Mouse (Mus musculus): Measurements from ENCODE around the gene Zfp654.
"Not testable (repeated sequence)": the region's sequence is repeated elsewhere in the genome, so short reads cannot be mapped to it uniquely, and the experiment has no call there.

Zfp654 gene

GRCm38 (mm10) chr16:64851563-64852362, at the start of gene Zfp654, which contains the start of gene Cggbp1:
Gene Zfp654 (minus strand): TSS chr16:64851652.
Gene Cggbp1 (plus strand): TSS chr16:64851996.
- DNase-seq (ENCODE audit: low spot score), result peak; percentile 100

- no peak for DNase-seq (ENCODE audit: low spot score)
Observed at GRCm38 (mm10) chr16:64899084-64899483, 47.6 kb upstream of the Zfp654 start.

GRCm38 (mm10) chr16:64889496-64889895, 38.0 kb upstream of the Zfp654 start:
- no peak for DNase-seq (ENCODE audit: low spot score)

- DNase-seq (ENCODE audit: low spot score), result no peak
Observed at GRCm38 (mm10) chr16:64885547-64885946, 34.1 kb upstream of the Zfp654 start.

GRCm38 (mm10) chr16:64885142-64885541, 33.7 kb upstream of the Zfp654 start:
- DNase-seq (ENCODE audit: low spot score), result no peak

- peak; percentile 46 for DNase-seq (ENCODE audit: low spot score)
Observed at GRCm38 (mm10) chr16:64884420-64884838, 33.0 kb upstream of the Zfp654 start.

- no peak for DNase-seq (ENCODE audit: low spot score)
Observed at GRCm38 (mm10) chr16:64883896-64884295, 32.4 kb upstream of the Zfp654 start.

- DNase-seq (ENCODE audit: low spot score), result no peak
Observed at GRCm38 (mm10) chr16:64881442-64881841, 30.0 kb upstream of the Zfp654 start.

- no peak for DNase-seq (ENCODE audit: low spot score)
Observed at GRCm38 (mm10) chr16:64880986-64881385, 29.5 kb upstream of the Zfp654 start.

GRCm38 (mm10) chr16:64879735-64880134, 28.3 kb upstream of the Zfp654 start:
- DNase-seq (ENCODE audit: low spot score), result no peak

- no peak for DNase-seq (ENCODE audit: low spot score)
Observed at GRCm38 (mm10) chr16:64878611-64879132, 27.2 kb upstream of the Zfp654 start.

GRCm38 (mm10) chr16:64877314-64877713, 25.9 kb upstream of the Zfp654 start:
- no peak for DNase-seq (ENCODE audit: low spot score)

GRCm38 (mm10) chr16:64876631-64877265, 25.3 kb upstream of the Zfp654 start:
- no peak for DNase-seq (ENCODE audit: low spot score)

- no peak for DNase-seq (ENCODE audit: low spot score)
Observed at GRCm38 (mm10) chr16:64875822-64876221, 24.4 kb upstream of the Zfp654 start.

GRCm38 (mm10) chr16:64875384-64875783, 23.9 kb upstream of the Zfp654 start:
- DNase-seq (ENCODE audit: low spot score), result no peak

GRCm38 (mm10) chr16:64873416-64874305, 22.2 kb upstream of the Zfp654 start:
- DNase-seq (ENCODE audit: low spot score), result peak; percentile 78

GRCm38 (mm10) chr16:64872841-64873240, 21.4 kb upstream of the Zfp654 start:
- DNase-seq (ENCODE audit: low spot score), result no peak

GRCm38 (mm10) chr16:64872296-64872695, 20.8 kb upstream of the Zfp654 start:
- no peak for DNase-seq (ENCODE audit: low spot score)

GRCm38 (mm10) chr16:64869621-64870020, 18.2 kb upstream of the Zfp654 start:
- DNase-seq (ENCODE audit: low spot score), result no peak

GRCm38 (mm10) chr16:64868613-64869012, 17.2 kb upstream of the Zfp654 start:
- DNase-seq (ENCODE audit: low spot score), result no peak

- not testable (repeated sequence) for DNase-seq (ENCODE audit: low spot score)
Observed at GRCm38 (mm10) chr16:64865841-64866240, 14.4 kb upstream of the Zfp654 start.

- DNase-seq (ENCODE audit: low spot score), result no peak
Observed at GRCm38 (mm10) chr16:64856946-64857345, 5.5 kb upstream of the Zfp654 start.

Measured in testis, postnatal 10 days (tissue).